17 mouse cellular contexts compared by ENCODE assay signal in genomic region chr10:77886007-77886747, GRCm38 (mm10). TPM values are rescaled to one million over a fixed set of nuclear protein-coding genes. Genes with fewer than 3 reads are reported as not detected.
DNase-seq lines count a peak whose midpoint lies in the region; ATAC-seq and TF ChIP-seq lines count a peak whose summit lies in the region.
"Had no signal": no experiment of that assay in that cellular context is flagged by ENCODE, and none has a peak within 500 bp of the region (broad histone marks: within the 10 kb centered on the region; RNA-seq: fewer than 3 reads in every experiment).

No protein-coding gene starts in this region.

- intact Hi-C loops in heart, adult 2 months (cut with DNase I): no loop called here

- H3K9me3 ChIP-seq in heart, embryonic 12.5 days (replicated peaks): peaks cover 5% of the 10 kb centered on the region; the same call in 1 of the 2 replicates
- no peaks in the 10 kb centered on the region for H3K9me3 ChIP-seq in liver, embryonic 11.5 days (ENCODE audit: control insufficient read depth, low read length)
- no peaks in the 10 kb centered on the region for H3K9me3 ChIP-seq in limb, embryonic 14.5 days (ENCODE audit: control insufficient read depth, low read length)

- H3K27ac ChIP-seq in heart, adult 2 months: no peak overlapping the region
- no peak overlapping the region for H3K27ac ChIP-seq in heart, embryonic 12.5 days (ENCODE audit: poor library complexity, severe bottlenecking)
- H3K27ac ChIP-seq in liver, embryonic 11.5 days (ENCODE audit: low read depth, low read length): no peak overlapping the region
- H3K27ac ChIP-seq in limb, embryonic 14.5 days (replicated peaks; ENCODE audit: low read depth, low read length): no peak overlapping the region
- H3K27ac ChIP-seq: forebrain, embryonic 10.5 days; macrophage had no signal

- H3K79me2 ChIP-seq in heart, adult 2 months (replicated peaks; ENCODE audit: control insufficient read depth, insufficient read depth, low read length): no peaks in the 10 kb centered on the region

- H3K9ac ChIP-seq in heart, adult 2 months (ENCODE audit: low read depth, low read length): no peak overlapping the region
- H3K9ac ChIP-seq in heart, embryonic 12.5 days: no peak overlapping the region
- H3K9ac ChIP-seq in liver, embryonic 11.5 days (ENCODE audit: low read depth, low read length): no peak overlapping the region
- no peak overlapping the region for H3K9ac ChIP-seq in limb, embryonic 14.5 days (ENCODE audit: low read depth, low read length, severe bottlenecking)

- no peak for ATAC-seq in heart, embryonic 12.5 days (ENCODE audit: insufficient number of reproducible peaks, low FRiP score)
- ATAC-seq in liver, embryonic 11.5 days (replicated peaks; ENCODE audit: low FRiP score): no peak
- ATAC-seq in limb, embryonic 14.5 days (ENCODE audit: low FRiP score, low read depth): no peak

- H3K4me2 ChIP-seq in heart, embryonic 12.5 days: no peak overlapping the region
- H3K4me2 ChIP-seq in liver, embryonic 11.5 days: no peak overlapping the region
- no peak overlapping the region for H3K4me2 ChIP-seq in limb, embryonic 14.5 days (replicated peaks; ENCODE audit: low read depth, low read length, severe bottlenecking)

- TF ChIP-seq POLR2A in heart, adult 2 months (IDR thresholded peaks at IDR 0.05; ENCODE audit: insufficient read depth, low read depth, low read length): no peak
- no peak for TF ChIP-seq POLR2A in limb, embryonic 14.5 days (IDR thresholded peaks at IDR 0.05; ENCODE audit: borderline replicate concordance, extremely low read depth, insufficient read depth, insufficient read length)

- DNase-seq in heart, adult 2 months: no peak
- peak; percentile 17 for DNase-seq in liver
- DNase-seq in liver, embryonic 11.5 days (ENCODE audit: low spot score): no peak
- peak; percentile 27 for DNase-seq in ZHBTc4 (ENCODE audit: low read depth, low spot score)
- peak; percentile 30 for DNase-seq in limb, embryonic 14.5 days (ENCODE audit: low spot score)
- no peak for DNase-seq in ovary, postnatal 14 days (ENCODE audit: low spot score)
- DNase-seq in right cerebral cortex, postnatal 4 days: no peak
- DNase-seq: heart, postnatal 36 days; thymus, postnatal 36 days had no signal

- H3K4me3 ChIP-seq in heart, adult 2 months: no peak overlapping the region
- no peak overlapping the region for H3K4me3 ChIP-seq in heart, embryonic 12.5 days
- no peak overlapping the region for H3K4me3 ChIP-seq in liver, embryonic 11.5 days (ENCODE audit: low read depth, low read length)
- H3K4me3 ChIP-seq in limb, embryonic 14.5 days (replicated peaks; ENCODE audit: low read length): no peak overlapping the region
- H3K4me3 ChIP-seq: forebrain, embryonic 10.5 days had no signal

- no peaks in the 10 kb centered on the region for H3K4me1 ChIP-seq in heart, adult 2 months (ENCODE audit: control insufficient read depth, insufficient read depth, low read length)
- no peaks in the 10 kb centered on the region for H3K4me1 ChIP-seq in heart, embryonic 12.5 days (replicated peaks)
- no peaks in the 10 kb centered on the region for H3K4me1 ChIP-seq in liver, embryonic 11.5 days (replicated peaks; ENCODE audit: control insufficient read depth, insufficient read depth, low read length)
- no peaks in the 10 kb centered on the region for H3K4me1 ChIP-seq in limb, embryonic 14.5 days (ENCODE audit: control insufficient read depth, insufficient read depth, low read length)
- H3K4me1 ChIP-seq: forebrain, embryonic 10.5 days had no signal

- peak; percentile 22 for TF ChIP-seq CTCF in heart, adult 2 months (IDR thresholded peaks at IDR 0.05)

- no peaks in the 10 kb centered on the region for H3K27me3 ChIP-seq in heart, adult 2 months (ENCODE audit: control insufficient read depth, insufficient read depth, low read length)
- peaks cover 12% of the 10 kb centered on the region for H3K27me3 ChIP-seq in heart, embryonic 12.5 days (replicated peaks)
- no peaks in the 10 kb centered on the region for H3K27me3 ChIP-seq in liver, embryonic 11.5 days (replicated peaks; ENCODE audit: control insufficient read depth, insufficient read depth, low read length)
- H3K27me3 ChIP-seq in limb, embryonic 14.5 days (ENCODE audit: control insufficient read depth, insufficient read depth, low read length): no peaks in the 10 kb centered on the region

- TF ChIP-seq EP300 in heart, adult 2 months (IDR thresholded peaks at IDR 0.05; ENCODE audit: insufficient read depth, low read depth, low read length): no peak

- 48% methylated on average over 12 of the region's 12 CpGs for whole genome bisulfite sequencing in heart, adult 2 months
- WGBS in heart, embryonic 12.5 days: 46% methylated on average over 12 of the region's 12 CpGs
- WGBS in liver, embryonic 11.5 days: 45% methylated on average over 12 of the region's 12 CpGs
- 51% methylated on average over 12 of the region's 12 CpGs for WGBS in limb, embryonic 14.5 days

- H3K36me3 ChIP-seq in heart, adult 2 months (ENCODE audit: control insufficient read depth, insufficient read depth, low read length): no peaks in the 10 kb centered on the region
- no peaks in the 10 kb centered on the region for H3K36me3 ChIP-seq in heart, embryonic 12.5 days
- no peaks in the 10 kb centered on the region for H3K36me3 ChIP-seq in liver, embryonic 11.5 days (ENCODE audit: control insufficient read depth, insufficient read depth, low read length)
- H3K36me3 ChIP-seq in limb, embryonic 14.5 days (ENCODE audit: control insufficient read depth, insufficient read depth, low read length): no peaks in the 10 kb centered on the region
- H3K36me3 ChIP-seq: forebrain, embryonic 10.5 days had no signal

RNA-seq across cellular contexts. Expression of gene Lrrc3, which starts 16.2 kb away (rescaled TPM):
- total RNA-seq in heart, adult 2 months (2021): under 1 TPM; 0.57 to 0.86 TPM
- 0.62 and 0.85 TPM in 2 replicates for polyA plus RNA-seq in heart, adult 2 months (2012; rRNA removed)
- 1.9 and 2.1 TPM in 2 replicates for polyA plus RNA-seq in heart, embryonic 12.5 days (2016; fragmentation: Nextera tagmentation; extraction: Ambion mirVana)
- 8.2 and 10.0 TPM in 2 replicates for polyA plus RNA-seq in liver, embryonic 11.5 days (2014; fragmentation: Nextera tagmentation; extraction: Ambion mirVana)
- polyA plus RNA-seq in limb, embryonic 14.5 days (2012; rRNA removed): 3.6 and 4.8 TPM in 2 replicates
- 3.4 and 3.6 TPM in 2 replicates for polyA plus RNA-seq in limb, embryonic 14.5 days (2014; fragmentation: Nextera tagmentation; extraction: Ambion mirVana)
- polyA plus RNA-seq: macrophage had no signal

RNA-seq across cellular contexts. Expression of gene Gm3285, which starts 24.4 kb away (rescaled TPM):
- not detected for total RNA-seq in heart, adult 2 months (2021)
- polyA plus RNA-seq in heart, adult 2 months (2012; rRNA removed): not detected in 2 replicates
- polyA plus RNA-seq in heart, embryonic 12.5 days (2016; fragmentation: Nextera tagmentation; extraction: Ambion mirVana): not detected in 2 replicates
- not detected in 2 replicates for polyA plus RNA-seq in liver, embryonic 11.5 days (2014; fragmentation: Nextera tagmentation; extraction: Ambion mirVana)
- 0.06 and 0.10 TPM in 2 replicates for polyA plus RNA-seq in limb, embryonic 14.5 days (2012; rRNA removed)
- polyA plus RNA-seq in limb, embryonic 14.5 days (2014; fragmentation: Nextera tagmentation; extraction: Ambion mirVana): not detected in 2 replicates
- total RNA-seq: common myeloid progenitor, adult 5-6 weeks; gastrocnemius, postnatal 4 days; heart, postnatal 36 days; left cerebral cortex, postnatal 36 days had no signal
- polyA plus RNA-seq: forebrain, embryonic 10.5 days; large intestine, adult 2 months; macrophage; stomach, embryonic 14.5 days had no signal

RNA-seq across cellular contexts. Expression of gene Gm10318, which starts 33.5 kb away (rescaled TPM):
- not detected for total RNA-seq in heart, adult 2 months (2021)
- not detected in 2 replicates for polyA plus RNA-seq in heart, adult 2 months (2012; rRNA removed)
- polyA plus RNA-seq in heart, embryonic 12.5 days (2016; fragmentation: Nextera tagmentation; extraction: Ambion mirVana): not detected in 2 replicates
- polyA plus RNA-seq in liver, embryonic 11.5 days (2014; fragmentation: Nextera tagmentation; extraction: Ambion mirVana): not detected in 2 replicates
- 0.13 TPM in 1 of 2 replicates, not detected in the other for polyA plus RNA-seq in limb, embryonic 14.5 days (2012; rRNA removed)
- not detected in 2 replicates for polyA plus RNA-seq in limb, embryonic 14.5 days (2014; fragmentation: Nextera tagmentation; extraction: Ambion mirVana)
- total RNA-seq: common myeloid progenitor, adult 5-6 weeks; gastrocnemius, postnatal 4 days; heart, postnatal 36 days; left cerebral cortex, postnatal 36 days had no signal
- polyA plus RNA-seq: forebrain, embryonic 10.5 days; large intestine, adult 2 months; macrophage; stomach, embryonic 14.5 days had no signal

RNA-seq across cellular contexts. Expression of gene Gm36176, which starts 39.6 kb away (rescaled TPM):
- total RNA-seq in heart, adult 2 months (2021): not detected
- not detected in 2 replicates for polyA plus RNA-seq in heart, adult 2 months (2012; rRNA removed)
- not detected in 2 replicates for polyA plus RNA-seq in heart, embryonic 12.5 days (2016; fragmentation: Nextera tagmentation; extraction: Ambion mirVana)
- not detected in 2 replicates for polyA plus RNA-seq in liver, embryonic 11.5 days (2014; fragmentation: Nextera tagmentation; extraction: Ambion mirVana)
- polyA plus RNA-seq in limb, embryonic 14.5 days (2012; rRNA removed): not detected in 2 replicates
- polyA plus RNA-seq in limb, embryonic 14.5 days (2014; fragmentation: Nextera tagmentation; extraction: Ambion mirVana): not detected in 2 replicates
- total RNA-seq: common myeloid progenitor, adult 5-6 weeks; gastrocnemius, postnatal 4 days; heart, postnatal 36 days; left cerebral cortex, postnatal 36 days had no signal
- polyA plus RNA-seq: forebrain, embryonic 10.5 days; large intestine, adult 2 months; macrophage; stomach, embryonic 14.5 days had no signal

RNA-seq across cellular contexts. Expression of gene Krtap10-10, which starts 50.4 kb away (rescaled TPM):
- not detected for total RNA-seq in heart, adult 2 months (2021)
- polyA plus RNA-seq in heart, adult 2 months (2012; rRNA removed): not detected in 2 replicates
- polyA plus RNA-seq in heart, embryonic 12.5 days (2016; fragmentation: Nextera tagmentation; extraction: Ambion mirVana): not detected in 2 replicates
- not detected in 2 replicates for polyA plus RNA-seq in liver, embryonic 11.5 days (2014; fragmentation: Nextera tagmentation; extraction: Ambion mirVana)
- polyA plus RNA-seq in limb, embryonic 14.5 days (2012; rRNA removed): 0.08 and 0.14 TPM in 2 replicates
- not detected in 2 replicates for polyA plus RNA-seq in limb, embryonic 14.5 days (2014; fragmentation: Nextera tagmentation; extraction: Ambion mirVana)
- total RNA-seq: common myeloid progenitor, adult 5-6 weeks; gastrocnemius, postnatal 4 days; heart, postnatal 36 days; left cerebral cortex, postnatal 36 days had no signal
- polyA plus RNA-seq: forebrain, embryonic 10.5 days; large intestine, adult 2 months; macrophage; stomach, embryonic 14.5 days had no signal

Comparison
In these comparisons a context has a peak if more than half of its experiments do, and no peak if none do; other contexts are left out.
1. DNase-seq: peak in liver (single experiment), ZHBTc4 (single experiment) and limb, embryonic 14.5 days (single experiment); none in heart, adult 2 months (0 of 2), liver, embryonic 11.5 days (single experiment), ovary, postnatal 14 days (single experiment) and right cerebral cortex, postnatal 4 days (single experiment).